Mouse (Mus musculus) cerebellum, adult 18-20 months (tissue): ENCODE data around the gene Igsf21.

Experiments
- DNase-seq, 2 experiments: peaks; one replicate each; pipeline ENCODE4 v3.0.0; 2021

Gene Igsf21

DNA sequence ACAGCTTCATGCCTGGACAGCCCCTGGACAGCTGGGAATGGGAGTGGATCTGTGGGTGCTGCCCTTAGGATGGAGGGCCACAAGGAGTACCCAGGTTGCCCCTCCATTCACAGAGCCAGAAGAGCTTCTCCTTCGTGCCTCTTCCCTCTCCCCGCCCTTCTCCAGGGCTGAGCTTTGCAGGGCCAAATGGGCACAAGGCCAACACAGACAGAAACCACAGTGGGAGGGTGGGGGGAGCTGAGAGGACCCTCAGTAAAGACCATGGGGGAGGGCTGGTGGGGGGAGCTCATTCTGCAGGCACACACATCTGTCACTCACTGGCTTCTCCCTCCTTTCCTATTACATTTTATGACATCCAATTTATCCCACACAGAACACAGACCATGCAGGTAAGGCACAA, 151.7 kb downstream of the Igsf21 start:
- no peak for DNase-seq

DNA sequence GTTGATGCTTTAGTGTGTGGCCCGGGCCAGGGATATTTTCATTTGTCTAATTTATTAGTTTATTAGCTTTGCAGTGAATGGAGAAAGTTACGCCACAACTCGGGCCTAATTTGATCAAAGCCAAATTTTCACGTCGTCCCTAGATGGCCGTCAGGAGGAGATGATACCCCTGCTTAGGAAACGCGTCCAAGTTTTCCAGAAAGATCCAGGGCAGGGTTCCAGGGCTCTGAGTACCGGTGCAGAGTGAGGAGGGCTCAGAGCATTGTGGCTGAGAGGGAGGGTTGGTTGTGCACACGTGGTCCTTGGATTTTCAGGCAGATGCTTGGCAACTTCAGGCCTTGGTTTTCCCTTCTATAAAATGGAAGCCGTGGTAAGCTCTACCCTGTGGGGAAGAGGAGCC, 154.2 kb downstream of the Igsf21 start:
- no peak for DNase-seq

DNA sequence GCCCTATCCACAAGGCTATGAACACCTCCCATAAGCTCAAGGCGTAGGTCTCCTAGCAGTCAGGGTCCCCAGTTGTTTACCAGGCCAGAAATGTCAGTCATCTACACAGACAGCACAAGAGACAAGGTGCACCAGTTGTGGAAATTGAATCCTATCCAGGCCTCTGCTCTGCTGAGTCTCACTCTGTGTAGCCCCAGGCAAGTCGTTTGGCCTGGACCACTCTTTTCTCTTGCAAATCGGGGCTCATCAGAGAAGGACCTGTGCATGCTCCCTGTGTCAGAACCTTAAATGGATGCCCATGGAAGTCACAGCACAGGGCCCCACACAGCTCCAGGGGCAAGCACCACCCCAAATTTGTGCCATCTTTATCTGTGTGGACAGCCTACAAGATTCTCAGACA, 154.9 kb downstream of the Igsf21 start:
- DNase-seq, result no peak

DNA sequence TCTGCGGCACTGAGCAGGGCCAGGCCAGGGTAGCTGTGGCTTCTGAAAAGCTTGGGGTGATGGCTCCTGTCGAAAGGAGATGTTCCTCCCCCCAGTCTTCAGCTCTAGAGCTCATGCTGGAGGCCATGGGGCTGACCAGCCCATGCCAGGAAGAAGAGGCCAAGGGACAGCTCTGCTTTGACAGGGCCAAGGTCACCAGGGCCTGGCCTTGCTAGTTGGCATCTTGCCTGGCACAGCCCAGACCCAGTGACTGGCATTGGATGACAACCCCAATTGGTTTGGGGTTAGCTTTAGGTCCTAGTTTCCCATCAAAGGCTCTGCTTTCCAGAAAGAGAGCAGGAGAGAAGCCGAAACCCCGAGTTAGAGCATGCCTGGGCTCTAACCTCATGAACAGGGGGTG, 156.9 kb downstream of the Igsf21 start:
- DNase-seq, result no peak

DNA sequence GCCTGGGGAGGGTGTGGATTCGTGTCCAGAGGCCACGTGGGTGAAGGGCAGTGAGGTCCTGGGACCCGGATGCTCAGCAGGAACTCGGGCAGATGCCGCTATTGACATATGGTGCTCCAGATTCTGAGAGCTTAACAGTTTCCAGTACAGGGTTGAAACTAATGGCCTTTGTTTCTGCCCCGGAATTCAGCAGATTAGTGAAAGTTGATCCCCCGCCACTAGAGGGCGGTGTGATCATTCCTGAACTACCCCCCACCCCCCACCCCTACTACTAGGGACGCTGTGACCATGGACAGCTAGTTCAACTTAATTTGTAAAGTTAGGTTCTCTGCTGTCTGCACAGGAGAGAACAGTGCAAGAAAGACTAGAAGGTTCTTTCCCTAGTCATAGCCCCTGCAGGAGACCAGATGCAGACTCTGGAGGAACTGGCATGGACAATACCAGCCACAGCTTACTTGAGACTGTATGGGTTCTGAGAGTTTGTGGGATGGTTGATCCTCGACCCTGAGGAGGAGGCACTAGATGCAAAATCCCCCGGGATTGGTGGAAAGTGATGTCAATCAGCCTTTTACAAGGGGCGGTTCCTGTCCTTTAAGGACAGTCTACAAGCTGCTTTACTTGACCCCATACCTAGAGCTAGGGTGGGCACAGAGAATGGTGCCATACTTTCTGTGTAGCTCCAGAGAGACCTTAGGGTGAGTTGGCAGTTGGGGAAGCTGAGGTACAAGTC, 157.7 kb downstream of the Igsf21 start:
- DNase-seq, result no peak

DNA sequence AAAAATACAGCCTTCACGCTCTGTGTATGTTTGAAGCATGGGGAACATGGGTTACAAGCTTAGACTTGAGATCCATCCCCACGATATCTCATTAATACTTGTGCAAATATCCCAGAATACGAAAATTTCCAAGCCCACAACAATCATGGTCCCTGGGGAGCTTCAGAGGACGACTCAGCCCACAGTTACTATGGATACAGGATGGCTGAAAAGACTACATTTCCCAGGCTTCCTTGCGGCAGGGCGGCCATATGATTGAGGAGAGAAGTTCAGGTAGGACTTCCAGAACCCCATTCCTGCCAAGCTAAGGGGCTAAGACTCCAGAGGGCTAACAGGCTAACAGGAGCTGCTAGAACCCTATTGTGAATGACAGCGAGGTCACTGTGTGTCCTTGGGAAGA, 160.4 kb downstream of the Igsf21 start:
- DNase-seq, result no peak

DNA sequence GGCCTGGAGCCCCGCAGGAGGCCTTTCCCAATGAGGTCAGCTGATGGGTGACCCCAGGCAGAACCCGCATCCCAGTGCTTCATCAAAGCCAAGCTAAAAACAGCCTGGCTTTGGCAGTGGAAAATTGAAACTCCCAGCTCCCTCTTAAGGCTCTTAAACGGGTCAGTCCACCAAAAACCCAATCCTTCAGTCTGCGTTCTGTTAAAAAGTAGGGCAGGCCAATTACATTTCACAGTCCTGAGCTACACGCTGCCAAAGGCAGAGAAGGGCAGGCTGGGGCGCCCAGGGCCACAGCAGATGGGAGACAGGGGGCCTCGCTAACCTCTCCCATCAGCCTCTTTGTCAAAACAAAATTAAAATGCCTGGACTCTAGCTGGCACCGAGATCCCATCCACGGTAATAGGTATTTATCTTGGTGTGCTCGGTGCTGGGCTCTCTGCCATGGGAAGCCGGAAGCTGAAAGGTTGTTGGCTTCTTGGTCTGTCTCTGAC, 162.0 kb downstream of the Igsf21 start:
- DNase-seq, result peak; percentile 67 to 72

DNA sequence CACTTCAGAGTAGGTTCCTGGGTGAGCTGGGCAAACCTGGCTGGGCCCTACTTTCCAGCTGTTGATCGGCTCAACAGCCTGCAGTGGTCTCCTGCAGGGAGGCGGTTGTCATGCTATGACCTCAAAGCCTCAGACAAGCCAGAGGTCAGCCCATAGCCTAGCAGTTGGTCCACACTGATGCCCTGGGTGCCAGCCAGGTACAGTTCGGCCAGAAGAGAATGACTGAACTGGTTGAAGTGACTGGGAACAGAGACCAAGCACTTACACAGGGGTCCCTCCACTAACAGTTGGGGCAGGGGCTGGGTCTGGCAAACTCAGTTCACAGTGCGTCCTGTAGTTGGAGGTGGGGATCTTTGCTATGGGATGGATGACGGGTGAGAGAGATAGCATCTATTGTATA, 162.5 kb downstream of the Igsf21 start:
- DNase-seq, result peak in 1 of 2 experiments; percentile 37

DNA sequence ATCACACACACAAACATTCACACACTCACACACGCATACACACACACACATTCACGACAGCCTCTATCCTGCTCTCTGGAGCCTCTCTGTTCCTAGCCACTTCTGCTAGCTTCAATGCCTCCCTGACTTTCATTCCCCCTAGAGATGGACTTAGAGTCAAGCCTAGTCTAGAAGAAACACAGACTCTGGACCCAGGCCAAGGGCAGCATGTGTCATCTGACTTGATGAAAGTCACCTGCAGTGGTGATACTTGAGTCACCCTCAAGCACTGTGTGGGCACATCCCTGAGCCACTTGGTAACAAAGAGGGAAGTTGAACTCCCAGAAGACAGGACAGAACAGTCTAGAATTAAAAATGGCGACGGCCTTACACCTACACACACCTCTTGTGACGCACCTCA, 168.2 kb downstream of the Igsf21 start:
- no peak for DNase-seq

DNA sequence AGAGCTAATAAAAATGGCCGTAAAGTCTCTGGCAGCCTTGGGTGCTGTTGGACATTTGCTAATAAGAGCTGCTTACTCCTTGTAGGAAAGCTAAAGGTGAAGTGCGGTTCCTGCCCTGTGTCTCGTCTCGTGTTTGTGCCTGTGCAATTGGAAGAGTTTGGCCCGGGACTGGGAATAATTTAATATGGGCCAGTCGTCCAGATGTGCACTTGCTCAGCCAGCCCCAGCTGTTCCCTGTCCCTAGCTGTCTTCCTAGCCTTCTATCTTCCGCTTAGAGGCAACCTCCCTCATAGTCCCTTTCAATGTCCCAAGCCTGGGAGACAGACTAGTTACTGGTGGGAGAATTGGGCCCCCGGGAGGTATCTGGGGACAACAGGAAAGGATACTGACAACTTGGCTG, 169.0 kb downstream of the Igsf21 start:
- no peak for DNase-seq

DNA sequence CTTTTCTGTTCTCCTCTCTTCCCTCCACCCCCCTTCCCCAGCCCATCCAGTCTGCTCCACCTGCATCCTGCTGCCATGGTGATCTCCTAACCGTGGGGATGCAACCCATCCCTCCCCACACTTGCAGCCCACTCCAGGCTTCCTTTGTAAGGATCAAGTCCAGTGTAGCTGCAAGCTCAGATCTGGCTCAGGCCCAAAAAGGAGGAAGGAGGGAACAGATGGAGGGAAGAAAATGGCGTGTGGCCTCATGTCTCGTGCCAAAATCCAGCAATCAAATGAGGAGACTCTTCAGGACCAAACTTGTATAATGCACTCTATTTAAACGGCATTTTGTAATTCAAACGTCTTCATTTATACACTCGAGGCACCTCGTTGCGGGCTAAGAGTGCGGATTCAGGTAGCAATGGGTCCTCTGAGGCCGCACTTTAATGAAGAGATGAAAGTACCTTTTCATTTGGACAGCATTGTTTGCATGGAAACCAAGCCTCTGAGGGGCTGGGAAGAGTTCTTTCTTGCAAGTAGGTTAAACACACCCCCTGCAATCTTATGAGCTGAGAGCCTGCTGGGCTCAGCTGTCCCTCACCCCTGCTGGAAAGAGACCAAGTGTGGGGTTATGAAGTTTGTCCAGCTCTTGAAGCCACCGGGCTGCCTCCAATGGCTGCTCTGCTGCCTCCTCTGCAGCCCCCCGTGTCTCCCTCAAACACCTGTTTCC, 169.6 kb downstream of the Igsf21 start:
- peak; percentile 67 to 74 for DNase-seq

DNA sequence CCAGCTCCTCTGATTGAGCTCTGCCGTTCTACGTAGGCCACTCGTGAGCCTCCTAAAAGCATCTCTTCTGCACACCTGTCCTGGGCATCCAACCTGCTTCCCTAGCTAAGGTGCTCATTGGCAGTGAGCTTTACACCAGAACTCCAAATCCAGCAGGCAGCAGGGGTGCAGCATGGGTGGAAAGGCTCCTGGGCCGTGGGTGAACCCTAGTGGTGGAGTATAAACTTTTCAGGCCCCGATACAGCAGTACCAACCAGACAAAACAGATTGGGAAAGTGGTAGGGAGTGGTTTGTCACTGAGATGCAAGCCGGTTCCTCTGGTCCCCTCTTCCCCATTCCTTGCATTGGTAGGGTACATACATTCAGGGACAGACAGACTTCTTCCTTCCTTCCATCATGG, 170.2 kb downstream of the Igsf21 start:
- DNase-seq, result no peak

DNA sequence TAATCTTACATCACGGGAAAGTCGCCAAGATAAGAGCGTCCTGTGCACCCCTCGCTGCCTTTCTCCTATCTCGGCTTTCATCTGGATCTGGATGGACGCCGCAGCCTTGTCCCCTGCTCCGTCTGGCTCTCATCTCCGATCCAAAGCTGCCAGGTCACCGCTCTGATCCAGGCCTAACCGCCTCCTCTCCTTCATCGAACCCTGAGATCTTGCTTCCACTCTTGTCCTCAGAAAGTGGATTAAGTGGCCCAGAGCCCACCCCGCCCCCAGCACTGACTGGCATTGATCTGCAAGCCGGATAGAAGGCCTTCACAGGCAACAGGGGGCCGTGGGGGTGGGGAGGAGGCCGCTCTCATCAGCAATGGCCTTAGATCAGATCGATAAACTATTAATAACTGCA, 175.5 kb downstream of the Igsf21 start:
- DNase-seq, result no peak

DNA sequence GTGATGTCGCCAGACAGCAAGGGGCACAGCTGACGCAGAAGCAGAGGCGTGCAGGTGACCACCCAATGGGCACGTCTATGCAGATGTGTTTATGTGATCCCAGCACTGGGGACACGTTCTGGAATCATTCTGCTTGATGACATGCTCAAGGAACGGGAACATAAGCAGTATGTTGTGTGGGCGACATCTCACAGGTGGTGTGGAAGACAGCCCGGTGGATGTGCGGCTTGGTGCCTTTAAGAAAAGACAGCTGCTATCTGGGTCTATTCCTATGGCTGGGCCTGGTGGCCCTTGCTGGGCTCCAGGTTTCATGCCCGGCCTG, 176.3 kb downstream of the Igsf21 start:
- no peak for DNase-seq

DNA sequence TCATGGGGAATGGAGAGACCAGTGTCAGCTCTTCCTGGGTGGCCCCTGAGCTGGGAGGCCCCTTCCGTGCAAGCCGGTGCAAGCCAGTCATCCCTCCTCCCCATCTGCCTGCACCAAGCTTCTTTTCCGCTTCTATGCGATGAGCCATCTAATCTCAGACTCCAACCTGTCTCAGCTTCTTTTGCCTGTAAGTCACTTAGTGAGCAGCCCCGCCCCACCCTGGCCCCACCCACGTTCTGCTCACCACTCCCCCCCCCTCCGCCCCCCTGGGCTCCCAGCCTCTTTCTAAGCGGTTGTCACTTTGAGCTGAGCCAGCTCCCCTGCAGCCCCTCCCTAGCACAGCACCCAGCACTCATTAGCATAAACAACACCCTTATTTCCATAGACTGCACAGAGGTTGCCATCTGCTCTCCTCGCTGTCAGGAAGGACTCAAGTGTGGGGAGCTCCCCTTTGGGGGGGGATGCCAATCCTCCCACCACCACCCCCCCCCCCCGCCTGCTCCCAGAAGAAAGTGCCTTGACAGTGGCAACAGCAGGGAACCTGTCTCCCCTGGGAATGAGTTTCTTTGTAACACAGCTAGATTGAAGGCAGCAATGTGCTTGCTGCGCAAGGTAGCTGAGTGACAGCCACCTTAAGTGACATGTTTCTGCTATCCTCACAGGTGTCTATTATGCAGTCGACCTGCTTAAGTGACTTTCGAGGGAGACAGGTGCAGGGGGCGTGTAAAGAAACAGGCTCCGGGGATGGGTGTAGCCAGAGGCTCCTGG, 176.8 kb downstream of the Igsf21 start:
- no peak for DNase-seq

DNA sequence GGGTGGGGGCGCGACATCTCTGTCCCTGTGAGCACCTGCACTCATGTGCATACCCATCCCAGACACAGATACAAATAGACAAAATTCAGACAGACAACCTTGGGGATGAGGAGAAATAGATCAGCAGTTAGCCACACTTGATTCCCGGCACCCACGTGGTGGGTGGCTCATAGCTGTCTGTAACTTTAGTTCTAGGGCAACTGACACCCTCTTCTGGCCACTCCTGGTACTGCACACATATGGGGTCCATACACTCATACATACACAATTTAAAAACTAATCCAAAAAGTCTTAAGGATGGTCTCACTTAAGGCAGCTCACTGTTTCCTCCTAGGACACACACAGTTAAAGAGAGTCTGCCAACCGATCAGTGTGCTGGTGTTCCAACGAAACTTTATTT, 178.1 kb downstream of the Igsf21 start:
- DNase-seq, result no peak

DNA sequence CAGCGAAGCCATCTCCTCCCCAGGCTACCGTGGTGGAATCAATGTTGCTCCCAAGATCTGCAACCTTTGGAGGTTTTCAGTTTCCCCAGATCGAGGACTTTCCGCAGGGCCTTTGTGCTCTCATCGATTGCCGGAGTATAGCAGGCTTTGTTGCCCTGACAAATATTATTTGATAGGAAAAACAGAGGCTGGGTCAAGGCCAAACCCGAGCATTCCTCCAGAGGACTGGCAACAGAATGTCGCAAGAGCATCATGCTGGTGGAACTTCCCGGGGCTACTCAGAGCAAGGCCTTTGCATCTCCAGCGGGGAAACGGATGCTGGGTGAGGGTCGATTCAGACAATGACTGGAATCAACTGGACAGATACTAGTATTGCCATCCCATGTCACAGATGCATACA, 180.6 kb downstream of the Igsf21 start:
- DNase-seq, result no peak

DNA sequence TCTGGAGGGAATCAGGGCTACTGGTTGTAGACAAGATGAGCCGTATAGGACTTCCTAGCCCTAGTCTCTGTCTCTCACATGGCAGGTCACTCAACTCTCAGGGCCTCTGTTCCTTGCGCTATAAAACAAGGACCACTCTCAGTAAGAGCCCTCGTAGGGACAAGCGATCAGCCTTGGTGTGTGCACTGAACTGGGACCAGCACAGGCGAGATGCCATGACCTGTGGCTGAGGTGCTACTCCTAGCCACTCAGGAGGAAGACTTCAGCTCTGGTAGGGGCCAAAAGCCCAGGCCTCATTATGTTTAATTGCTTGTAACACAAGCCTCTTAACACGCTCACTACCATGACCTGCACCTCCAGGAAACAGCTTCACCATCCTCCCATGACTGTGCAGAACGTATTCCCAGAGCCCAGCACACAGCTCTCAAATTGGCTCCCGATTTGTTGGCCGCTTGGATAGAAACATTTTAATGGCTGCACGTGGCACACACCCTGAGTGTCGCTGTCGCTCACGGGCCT, 183.4 kb downstream of the Igsf21 start:
- DNase-seq, result no peak

DNA sequence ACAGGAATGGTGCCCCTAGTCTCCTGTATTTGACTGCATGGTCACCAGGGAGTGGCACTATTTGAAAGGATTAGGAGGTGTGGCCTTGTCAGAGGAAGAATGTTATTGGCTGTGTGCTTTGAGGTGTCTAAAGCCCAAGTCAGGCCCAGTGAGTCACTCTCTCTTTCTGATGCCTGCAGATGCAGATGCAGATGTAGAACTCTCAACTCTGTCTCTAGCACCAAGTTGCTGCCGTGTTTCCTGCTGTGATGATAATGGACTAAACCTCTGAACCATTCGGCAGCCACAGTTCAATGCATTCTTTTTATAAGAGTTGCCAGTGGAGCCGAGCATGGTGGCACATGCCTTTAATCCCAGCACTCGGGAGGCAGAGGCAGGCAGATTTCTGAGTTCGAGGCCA, 186.3 kb downstream of the Igsf21 start:
- no peak for DNase-seq

DNA sequence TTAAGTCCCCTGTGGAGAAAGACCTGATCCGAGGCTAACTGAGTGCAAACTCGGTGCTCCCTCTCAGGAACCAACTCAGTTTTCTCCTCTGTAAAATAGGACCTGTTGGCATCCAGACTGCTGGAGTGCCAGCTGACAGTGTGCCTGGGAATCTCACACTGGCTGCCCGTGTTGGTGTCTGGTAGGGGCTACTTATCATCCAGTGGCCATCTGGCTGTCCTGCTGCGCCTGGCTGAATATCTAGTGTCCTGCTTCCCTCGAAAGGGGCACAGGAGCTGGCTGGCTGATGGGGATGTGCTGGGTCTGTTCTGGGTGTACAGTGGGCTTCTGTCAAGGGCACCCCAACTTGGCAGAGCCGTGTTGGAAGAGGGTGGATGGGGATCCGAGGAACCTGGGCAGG, 193.5 kb downstream of the Igsf21 start:
- no peak for DNase-seq

DNA sequence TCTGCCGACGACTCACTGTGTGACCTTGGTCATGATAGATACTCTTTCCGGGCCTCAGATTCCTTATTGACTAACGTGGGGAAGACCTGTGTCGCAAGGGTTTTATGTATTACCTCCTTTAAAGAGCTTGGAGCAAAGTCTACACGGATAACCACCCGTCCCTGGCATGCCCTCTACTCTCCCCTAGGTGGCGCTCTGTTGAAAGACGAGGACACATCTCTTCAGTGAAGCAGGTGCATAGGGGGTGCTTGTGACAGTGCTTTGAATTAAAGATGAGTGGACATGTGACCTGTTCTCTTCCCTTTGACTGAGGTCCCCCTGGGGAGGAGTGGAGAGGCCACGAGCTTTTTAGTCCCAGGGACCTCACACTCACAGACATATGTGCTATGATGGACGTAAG, 194.0 kb downstream of the Igsf21 start:
- DNase-seq, result peak; percentile 27 to 35

DNA sequence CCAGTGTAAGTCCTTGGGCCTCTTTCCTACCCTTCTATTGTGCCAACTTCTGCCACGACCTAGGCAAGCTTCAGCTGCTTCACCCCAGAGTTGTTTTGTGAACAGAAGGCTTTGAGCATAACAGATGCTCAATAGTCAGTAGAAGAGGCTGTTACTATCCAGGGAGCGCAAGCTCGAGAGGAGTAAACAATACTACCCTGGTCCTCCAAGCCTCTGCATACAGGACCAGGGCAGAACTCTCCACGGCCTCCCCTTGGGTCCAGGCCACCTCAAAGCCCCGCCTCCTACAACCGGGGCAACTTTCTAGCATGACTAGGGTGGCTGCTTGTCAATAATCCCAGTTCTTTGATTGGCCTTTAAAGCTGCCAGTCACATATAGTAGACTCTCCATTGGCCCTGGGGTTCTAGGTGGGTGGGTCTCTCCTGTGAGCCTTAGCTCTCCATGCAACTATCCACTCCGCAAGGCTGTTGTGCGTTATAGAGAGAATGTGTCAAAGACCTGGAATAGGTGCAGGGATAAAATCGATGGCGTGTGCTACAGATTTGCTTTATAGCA, 198.7 kb downstream of the Igsf21 start:
- DNase-seq, result peak in 1 of 2 experiments; percentile 22

DNA sequence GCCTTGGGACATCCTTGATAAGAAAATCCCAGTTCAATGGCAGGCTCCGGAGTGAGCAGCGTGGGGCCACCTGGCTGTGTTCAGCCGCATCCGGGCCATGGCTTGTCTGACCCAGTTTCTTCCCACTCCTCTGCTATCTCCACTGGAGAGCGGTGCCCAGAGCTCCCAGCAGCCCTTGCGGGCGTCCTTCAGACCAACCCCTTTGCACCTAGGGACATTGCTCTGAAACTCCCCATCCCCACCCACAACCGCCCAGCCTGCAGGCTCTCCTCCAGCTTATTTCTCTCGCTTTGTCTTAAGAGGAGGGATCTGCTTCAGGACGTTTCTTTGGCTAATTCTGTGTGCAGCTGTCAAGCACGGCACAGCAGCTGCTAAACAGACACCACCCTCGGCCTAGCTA, 202.6 kb downstream of the Igsf21 start:
- peak; percentile 55 to 67 for DNase-seq
